Mouse (Mus musculus): ENCODE data around the gene Hccs. TPM values are rescaled to one million over a fixed set of nuclear protein-coding genes. Genes with fewer than 3 reads are reported as not detected.

The Hccs gene
- polyA plus RNA-seq, 1 experiment, result 22.8 TPM

GRCm38 (mm10) chrX:169220064-169220463, 100.1 kb downstream of the Hccs start:
- Histone ChIP-seq H3K27ac (ENCODE audit: insufficient read depth, low read length) (no peak overlapping the region), H3K4me1 (ENCODE audit: control insufficient read depth, insufficient read depth, low read length) (no peaks in the 10 kb centered on the region), H3K4me3 (ENCODE audit: insufficient read depth, low read length) (no peak overlapping the region)
- TF ChIP-seq CTCF (IDR thresholded peaks at IDR 0.05; ENCODE audit: extremely low read depth, insufficient read depth, low read length) (no peak), POLR2A (IDR thresholded peaks at IDR 0.05; ENCODE audit: extremely low read depth, insufficient read depth, low read length) (no peak)

GRCm38 (mm10) chrX:169210019-169210418, 110.2 kb downstream of the Hccs start:
- Histone ChIP-seq H3K27ac (ENCODE audit: insufficient read depth, low read length) (no peak overlapping the region), H3K4me3 (ENCODE audit: insufficient read depth, low read length) (no peak overlapping the region), H3K4me1 (ENCODE audit: control insufficient read depth, insufficient read depth, low read length) (no peaks in the 10 kb centered on the region)
- TF ChIP-seq CTCF (IDR thresholded peaks at IDR 0.05; ENCODE audit: extremely low read depth, insufficient read depth, low read length) (no peak), POLR2A (IDR thresholded peaks at IDR 0.05; ENCODE audit: extremely low read depth, insufficient read depth, low read length) (no peak)

Other genes starting within 250 kb of the Hccs start
- gene Amelx, start 133.2 kb downstream of the Hccs start, polyA plus RNA-seq (2012; rRNA removed), result not detected in 2 replicates

Measured in cortical plate, adult 2 months (tissue).